Mouse (Mus musculus) kidney, postnatal 0 days (tissue): ENCODE measurements around the gene Camkv. TPM values are rescaled to one million over a fixed set of nuclear protein-coding genes. Genes with fewer than 3 reads are reported as not detected.

ENCODE experiments used
- ATAC-seq: fragments of 200-750 bp; cut with Nextera tagmentation; replicated peaks from 2 replicates; pipeline ENCODE4 v1.8.0; 2017; ENCODE audit warnings: low read depth, moderate number of reproducible peaks, moderate TSS enrichment, moderate library complexity; ENCODE audit not compliant: low FRiP score
- DNase-seq: peaks from one replicate; pipeline ENCODE4 v3.0.0-alpha.2; 2016; ENCODE audit warnings: low spot score
- H3K27ac ChIP-seq: fragments of 300-500 bp; sonication (generic); 2 replicates; pipeline ENCODE4 v1.5.1; 2014; ENCODE audit warnings: mild to moderate bottlenecking
- H3K27me3 ChIP-seq: fragments of 300-500 bp; sonication (generic); 2 replicates; pipeline ENCODE4 v1.6.1; 2014; ENCODE audit warnings: low read length, mixed read lengths; ENCODE audit not compliant: insufficient read depth
- H3K36me3 ChIP-seq: fragments of 300-500 bp; sonication (generic); 2 replicates; pipeline ENCODE4 v1.6.1; 2014; ENCODE audit warnings: low read length, mixed read lengths; ENCODE audit not compliant: insufficient read depth
- H3K4me1 ChIP-seq: fragments of 300-500 bp; sonication (generic); replicated peaks from 2 replicates; pipeline ENCODE4 v1.6.1; 2014; ENCODE audit warnings: antibody characterized with exemption, low read length, mixed read lengths; ENCODE audit not compliant: insufficient read depth
- H3K4me2 ChIP-seq: fragments of 300-500 bp; sonication (generic); 2 replicates; pipeline ENCODE4 v1.6.1; 2014; ENCODE audit warnings: mild to moderate bottlenecking, low read length, moderate library complexity, mixed read lengths
- H3K4me3 ChIP-seq: fragments of 300-500 bp; sonication (generic); replicated peaks from 2 replicates; pipeline ENCODE4 v1.5.1; 2014; ENCODE audit warnings: low read depth, low read length
- H3K9ac ChIP-seq: fragments of 300-500 bp; sonication (generic); 2 replicates; pipeline ENCODE4 v1.6.1; 2014; ENCODE audit warnings: low read depth, low read length
- H3K9me3 ChIP-seq: fragments of 300-500 bp; sonication (generic); replicated peaks from 2 replicates; pipeline ENCODE4 v1.6.1; 2016; ENCODE audit warnings: low read length, inconsistent platforms, mixed read lengths
- CTCF ChIP-seq: IDR thresholded peaks from 2 replicates; pipeline ENCODE4 v1.5.1; 2016; ENCODE audit warnings: antibody characterized with exemption, low read depth, mild to moderate bottlenecking, moderate library complexity
- WGBS: fragments of 180-500 bp; shearing (Covaris S2); extraction: QIAGEN DNeasy Blood & Tissue Kit; methylation state at CpG from one replicate; pipeline ENCODE4 v1.1.7; 2014; 5-methylcytosine and 5-hydroxymethylcytosine counted together
- polyA plus RNA-seq: library from polyadenylated mRNA; unstranded; fragments of >200 nt; fragmentation: Nextera tagmentation; extraction: Ambion mirVana; gene quantifications from 2 replicates; pipeline ENCODE4 v1.2.1, GENCODE M21; 2015

Gene Camkv
- polyA plus RNA-seq, 1 experiment from 2014 or later: 0.95 TPM

- H3K9ac ChIP-seq: peak overlapping the region; percentile 55; the same call in 1 of the 2 replicates
- H3K36me3 ChIP-seq: peaks cover 3% of the 10 kb centered on the region; the same call in 1 of the 2 replicates
- no peaks in the 10 kb centered on the region for H3K9me3 ChIP-seq
- H3K4me2 ChIP-seq: peak overlapping the region; percentile 75
- DNase-seq: no peak
- no peak for TF ChIP-seq CTCF
- WGBS: 41% methylated on average over 31 of the region's 31 CpGs
- H3K27me3 ChIP-seq: no peaks in the 10 kb centered on the region
- peak overlapping the region; percentile 35 for H3K4me3 ChIP-seq
- peak overlapping the region; percentile 51; the same call in 1 of the 2 replicates for H3K27ac ChIP-seq
- peaks cover 16% of the 10 kb centered on the region for H3K4me1 ChIP-seq
- no peak for ATAC-seq
These were observed 28.3 kb upstream of the Camkv start for GRCm38 (mm10) chr9:107906967-107907800.

- DNase-seq (no peak), ATAC-seq (no peak)
- TF ChIP-seq CTCF: no peak
- WGBS: 79% methylated on average over 14 of the region's 14 CpGs
- Histone ChIP-seq H3K4me3 (no peak overlapping the region), H3K27me3 (no peaks in the 10 kb centered on the region), H3K4me1 (peaks cover 16% of the 10 kb centered on the region), H3K27ac (no peak overlapping the region), H3K4me2 (peak overlapping the region; percentile 75), H3K36me3 (no peaks in the 10 kb centered on the region; the same call in 1 of the 2 replicates), H3K9me3 (no peaks in the 10 kb centered on the region), H3K9ac (no peak overlapping the region)
These were observed 27.7 kb upstream of the Camkv start for GRCm38 (mm10) chr9:107907801-107908120.

- peaks cover 16% of the 10 kb centered on the region for H3K4me1 ChIP-seq
- H3K9ac ChIP-seq: no peak overlapping the region
- H3K4me3 ChIP-seq: no peak overlapping the region; the same call in 1 of the 2 replicates
- H3K27ac ChIP-seq: no peak overlapping the region
- H3K36me3 ChIP-seq: no peaks in the 10 kb centered on the region
- ATAC-seq: no peak
- peak overlapping the region; percentile 33 for H3K4me2 ChIP-seq
- H3K9me3 ChIP-seq: no peaks in the 10 kb centered on the region
- WGBS: 29% methylated on average over 18 of the region's 18 CpGs
- DNase-seq: no peak
- TF ChIP-seq CTCF: no peak
- H3K27me3 ChIP-seq: no peaks in the 10 kb centered on the region
These were observed 26.9 kb upstream of the Camkv start for GRCm38 (mm10) chr9:107908410-107909158.

GRCm38 (mm10) chr9:107910025-107910769, 25.3 kb upstream of the Camkv start:
- DNase-seq (no peak), ATAC-seq (no peak)
- no peak overlapping the region for H3K9ac ChIP-seq
- H3K4me3 ChIP-seq: no peak overlapping the region
- whole genome bisulfite sequencing: 82% methylated on average over 15 of the region's 15 CpGs
- H3K9me3 ChIP-seq: no peaks in the 10 kb centered on the region
- TF ChIP-seq CTCF: no peak
- no peak overlapping the region for H3K27ac ChIP-seq
- peaks cover 16% of the 10 kb centered on the region for H3K4me1 ChIP-seq
- no peak overlapping the region for H3K4me2 ChIP-seq
- no peaks in the 10 kb centered on the region for H3K27me3 ChIP-seq
- no peaks in the 10 kb centered on the region for H3K36me3 ChIP-seq

GRCm38 (mm10) chr9:107914764-107915420, 20.6 kb upstream of the Camkv start:
- 42% methylated on average over 16 of the region's 16 CpGs for WGBS
- H3K27me3 ChIP-seq: no peaks in the 10 kb centered on the region
- DNase-seq (no peak), ATAC-seq (no peak)
- H3K4me2 ChIP-seq: no peak overlapping the region
- H3K9ac ChIP-seq: no peak overlapping the region
- H3K9me3 ChIP-seq: no peaks in the 10 kb centered on the region
- no peaks in the 10 kb centered on the region for H3K36me3 ChIP-seq
- H3K27ac ChIP-seq: no peak overlapping the region
- no peak for TF ChIP-seq CTCF
- no peaks in the 10 kb centered on the region; the same call in 1 of the 2 replicates for H3K4me1 ChIP-seq
- H3K4me3 ChIP-seq: no peak overlapping the region
